9 mouse cellular contexts compared by ENCODE assay signal in genomic region chr14:78215491-78215890, GRCm38 (mm10).
"Had no signal": no experiment of that assay in that cellular context is flagged by ENCODE, and none has a peak within 500 bp of the region (broad histone marks: within the 10 kb centered on the region; RNA-seq: fewer than 3 reads in every experiment).

No protein-coding gene starts in this region.

- H3K9me3 ChIP-seq: intestine, embryonic 15.5 days; limb, embryonic 10.5 days; liver, embryonic 15.5 days; midbrain, embryonic 12.5 days had no signal

- DNase-seq: kidney, postnatal 4 days; thymus, adult 2 months; thymus, postnatal 36 days had no signal

- H3K36me3 ChIP-seq: intestine, embryonic 15.5 days; limb, embryonic 10.5 days; liver, embryonic 15.5 days; midbrain, embryonic 12.5 days had no signal

- H3K4me2 ChIP-seq: intestine, embryonic 15.5 days; liver, embryonic 11.5 days; liver, embryonic 15.5 days; midbrain, embryonic 12.5 days had no signal

- H3K27me3 ChIP-seq: intestine, embryonic 15.5 days; liver, embryonic 15.5 days; midbrain, embryonic 12.5 days had no signal

- ATAC-seq: intestine, embryonic 15.5 days had no signal

- H3K4me3 ChIP-seq: intestine, embryonic 15.5 days; layer of hippocampus, adult 2 months; limb, embryonic 10.5 days; liver, embryonic 15.5 days; midbrain, embryonic 12.5 days had no signal

- H3K27ac ChIP-seq: intestine, embryonic 15.5 days; layer of hippocampus, adult 2 months; liver, embryonic 15.5 days; midbrain, embryonic 12.5 days had no signal

- H3K9ac ChIP-seq: intestine, embryonic 15.5 days; liver, embryonic 15.5 days; midbrain, embryonic 12.5 days had no signal

- H3K4me1 ChIP-seq: intestine, embryonic 15.5 days; liver, embryonic 15.5 days had no signal
